Mouse (Mus musculus) ES-Bruce4 (cell line): ENCODE measurements around the gene Serping1. TPM values are rescaled to one million over a fixed set of nuclear protein-coding genes. Genes with fewer than 3 reads are reported as not detected.

Experiments used
- H3K27ac ChIP-seq: 2 replicates; pipeline ENCODE4 v1.5.1; 2012; ENCODE audit warnings: low read length, inconsistent platforms; ENCODE audit not compliant: insufficient read depth
- H3K27me3 ChIP-seq: 2 replicates; pipeline ENCODE4 v1.6.1; 2012; ENCODE audit warnings: mild to moderate bottlenecking, low read length, inconsistent platforms; ENCODE audit not compliant: control insufficient read depth, poor library complexity, insufficient read depth, severe bottlenecking
- H3K36me3 ChIP-seq: 2 replicates; pipeline ENCODE4 v1.6.1; 2012; ENCODE audit warnings: inconsistent platforms, mild to moderate bottlenecking, low read length, moderate library complexity; ENCODE audit not compliant: control insufficient read depth, poor library complexity, insufficient read depth, severe bottlenecking
- H3K4me1 ChIP-seq: one replicate; pipeline ENCODE4 v1.8.1; 2011; ENCODE audit warnings: low read length; ENCODE audit not compliant: control insufficient read depth, insufficient read depth
- H3K4me3 ChIP-seq: 2 replicates; pipeline ENCODE4 v1.5.1; 2011; ENCODE audit warnings: low read depth, mild to moderate bottlenecking, low read length
- H3K9ac ChIP-seq: 2 replicates; pipeline ENCODE4 v1.6.1; 2012; ENCODE audit warnings: low read depth, mild to moderate bottlenecking, inconsistent platforms; ENCODE audit not compliant: poor library complexity, severe bottlenecking
- H3K9me3 ChIP-seq: replicated peaks from 2 replicates; pipeline ENCODE4 v1.6.1; 2012; ENCODE audit warnings: mild to moderate bottlenecking, low read length, inconsistent platforms; ENCODE audit not compliant: control insufficient read depth, poor library complexity, insufficient read depth, severe bottlenecking
- CTCF ChIP-seq: IDR thresholded peaks from one replicate; pipeline ENCODE4 v1.8.1; 2011; ENCODE audit warnings: low read depth, low read length
- EP300 ChIP-seq: IDR thresholded peaks from 2 replicates; pipeline ENCODE4 v1.6.1; 2011; ENCODE audit warnings: low read depth, low read length; ENCODE audit not compliant: insufficient read depth
- POLR2A ChIP-seq: IDR thresholded peaks from one replicate; pipeline ENCODE4 v1.8.1; 2011; ENCODE audit warnings: low read length; ENCODE audit not compliant: insufficient read depth
- polyA plus RNA-seq: library from polyadenylated mRNA; stranded (reverse); fragments of >200 nt; gene quantifications from 2 replicates; pipeline ENCODE4 v1.2.4, GENCODE M21; 2011; ENCODE audit warnings: low read depth; ENCODE audit not compliant: missing spikeins, insufficient read depth, insufficient read length

The Serping1 gene
- polyA plus RNA-seq, 1 experiment, result 19.2 TPM

DNA sequence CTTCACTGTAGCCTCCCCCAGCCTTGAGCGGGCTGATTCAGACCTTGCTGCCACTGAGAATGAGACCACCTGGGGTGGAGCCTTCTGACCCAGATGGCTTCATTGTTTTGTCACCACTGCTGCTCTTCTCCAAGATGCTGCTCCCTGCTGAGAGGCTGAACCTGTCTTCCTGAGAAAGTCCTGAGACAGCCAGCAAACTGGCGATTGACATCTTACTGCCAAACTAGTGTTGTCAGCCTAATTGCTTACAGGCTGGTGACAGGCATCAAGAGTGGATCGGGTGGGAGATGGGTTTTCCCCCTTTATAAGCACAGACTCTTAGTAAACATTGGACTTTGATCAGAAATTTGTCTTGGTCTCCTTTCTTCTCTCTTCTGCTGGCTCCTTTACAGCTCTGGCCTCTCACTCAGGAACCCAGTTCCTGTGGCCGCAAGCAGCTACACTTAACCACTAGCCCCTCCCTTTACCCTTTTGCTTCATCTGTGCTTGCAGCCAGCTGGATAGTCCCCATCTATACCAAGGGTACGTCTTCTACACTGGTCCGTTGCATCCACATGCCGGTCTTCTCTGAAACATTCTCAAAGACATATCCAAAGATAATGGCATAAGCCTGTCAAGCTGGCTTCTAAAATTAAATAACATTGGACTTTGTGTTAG lies 18.1 kb downstream of the Serping1 start:
- Histone ChIP-seq H3K4me1 (peaks cover 3% of the 10 kb centered on the region), H3K9ac (no peak overlapping the region), H3K27me3 (no peaks in the 10 kb centered on the region), H3K9me3 (no peaks in the 10 kb centered on the region), H3K36me3 (no peaks in the 10 kb centered on the region), H3K4me3 (no peak overlapping the region), H3K27ac (no peak overlapping the region)
- TF ChIP-seq POLR2A (no peak), EP300 (0 out of 2 replicates have a peak, but pooled peaks have one; percentile 38)

- H3K27me3 ChIP-seq, result no peaks in the 10 kb centered on the region
- TF ChIP-seq POLR2A (no peak), EP300 (no peak), CTCF (no peak)
- H3K9me3 ChIP-seq, result no peaks in the 10 kb centered on the region
- H3K36me3 ChIP-seq, result no peaks in the 10 kb centered on the region
- no peak overlapping the region for H3K9ac ChIP-seq
- H3K4me3 ChIP-seq, result no peak overlapping the region
- H3K27ac ChIP-seq, result no peak overlapping the region
- H3K4me1 ChIP-seq, result peaks cover 3% of the 10 kb centered on the region
These were observed 19.0 kb downstream of the Serping1 start for GRCm38 (mm10) chr2:84756245-84756644.

DNA sequence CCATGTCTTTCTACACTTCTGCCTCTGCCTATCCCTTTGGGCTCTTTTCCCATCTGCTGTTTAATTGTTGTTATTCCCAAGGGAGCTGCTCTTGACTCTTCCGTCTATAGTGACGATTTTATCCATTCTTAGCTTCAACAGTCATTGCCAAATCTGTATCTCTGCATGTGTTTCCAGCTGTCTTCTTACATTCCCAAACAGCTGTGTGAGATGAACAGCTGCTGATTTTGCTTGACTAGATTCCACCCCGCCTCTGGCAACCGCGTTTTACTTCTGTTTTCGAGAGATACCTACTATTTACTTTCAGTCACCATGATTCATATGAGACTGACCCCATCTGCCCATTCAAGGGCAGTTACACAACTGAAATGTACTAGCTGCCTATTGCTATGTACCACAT lies 25.1 kb downstream of the Serping1 start:
- Histone ChIP-seq H3K9me3 (no peaks in the 10 kb centered on the region), H3K9ac (no peak overlapping the region), H3K4me1 (no peaks in the 10 kb centered on the region), H3K4me3 (no peak overlapping the region), H3K36me3 (no peaks in the 10 kb centered on the region), H3K27ac (no peak overlapping the region), H3K27me3 (no peaks in the 10 kb centered on the region)
- no peak for TF ChIP-seq CTCF

DNA sequence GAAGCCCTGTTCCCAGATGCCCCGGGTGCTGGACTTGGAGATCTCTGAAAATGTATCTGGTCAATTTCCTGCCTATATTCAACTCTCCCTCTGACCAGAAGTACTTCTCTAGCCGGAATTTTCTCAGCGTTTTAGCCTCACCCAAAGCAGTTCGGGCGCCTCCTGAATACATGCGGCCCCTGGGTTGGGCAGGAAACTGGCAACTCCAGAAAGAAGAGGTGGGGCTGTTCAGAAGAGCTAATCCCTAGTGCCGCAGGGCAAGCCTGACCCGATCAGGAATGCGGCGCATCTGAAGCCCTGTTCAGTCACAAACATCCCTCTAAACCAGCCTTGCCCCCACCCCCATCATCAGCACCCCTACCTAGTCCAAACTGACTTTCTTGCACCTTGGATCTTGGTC lies 31.1 kb downstream of the Serping1 start:
- H3K4me1 ChIP-seq, result no peaks in the 10 kb centered on the region
- peaks cover 4% of the 10 kb centered on the region for H3K36me3 ChIP-seq
- peak overlapping the region; percentile 92 for H3K4me3 ChIP-seq
- peak overlapping the region; percentile 94 for H3K9ac ChIP-seq
- peak overlapping the region; percentile 97 for H3K27ac ChIP-seq
- H3K9me3 ChIP-seq, result no peaks in the 10 kb centered on the region
- no peak for TF ChIP-seq CTCF
- no peak for TF ChIP-seq POLR2A
- TF ChIP-seq EP300, result peak; percentile 95
- no peaks in the 10 kb centered on the region for H3K27me3 ChIP-seq

GRCm38 (mm10) chr2:84743561-84743960 lies 31.7 kb downstream of the Serping1 start, which contains the start of gene Gm19426:
TSS of gene Gm19426 (minus strand) at chr2:84743655.
- Histone ChIP-seq H3K4me3 (peak within 1 kb of the TSS; percentile 92), H3K9ac (peak within 1 kb of the TSS; percentile 94), H3K9me3 (no peaks in the 10 kb centered on the region), H3K4me1 (no peaks in the 10 kb centered on the region), H3K36me3 (peaks cover 4% of the 10 kb centered on the region), H3K27me3 (no peaks in the 10 kb centered on the region), H3K27ac (peak within 1 kb of the TSS; percentile 97)
- peak; percentile 68 for TF ChIP-seq POLR2A
- peak; percentile 29; the same call in 1 of the 2 replicates for TF ChIP-seq EP300
- no peak for TF ChIP-seq CTCF

DNA sequence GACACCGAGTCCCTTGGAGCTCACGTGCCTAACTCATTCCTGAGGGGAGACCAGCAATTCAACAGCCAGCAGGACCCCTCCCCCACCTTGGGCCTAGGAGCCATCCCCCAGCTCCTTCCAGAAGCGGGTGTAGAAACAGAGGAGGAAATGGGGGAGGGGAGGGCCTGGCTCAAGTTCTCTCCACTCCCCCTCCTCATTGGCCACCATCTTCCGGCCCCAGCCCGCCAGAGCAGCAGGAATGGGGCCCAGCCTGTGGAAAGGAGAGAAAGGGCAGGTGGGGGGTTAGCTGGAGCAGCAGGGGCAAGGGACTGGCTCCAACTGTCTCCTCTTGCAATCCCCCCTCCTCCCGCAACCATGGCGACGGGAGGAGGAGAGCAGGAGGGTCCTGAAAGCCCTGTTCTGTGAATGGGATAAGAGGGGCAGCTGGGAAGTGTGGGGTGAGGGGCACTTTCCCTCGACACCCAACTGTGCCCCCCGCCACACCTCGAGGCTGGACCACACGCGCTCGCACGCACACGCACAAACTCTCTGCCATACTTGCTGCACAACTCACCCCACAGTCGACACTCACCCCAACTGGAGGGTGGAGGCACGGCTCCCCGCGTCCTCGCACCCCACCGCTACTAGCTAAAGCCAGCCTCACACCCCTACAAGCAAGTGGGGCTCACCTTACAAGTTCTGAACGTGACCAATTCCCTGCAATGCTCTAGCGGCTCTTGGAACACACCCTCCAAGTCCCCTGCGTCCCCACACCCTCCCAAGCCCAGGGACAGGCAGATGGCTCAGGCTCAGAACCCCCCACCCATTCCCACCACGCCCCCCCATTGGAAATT lies 32.6 kb downstream of the Serping1 start:
- Histone ChIP-seq H3K27ac (peak overlapping the region; percentile 91), H3K27me3 (no peaks in the 10 kb centered on the region), H3K4me3 (peak overlapping the region; percentile 86), H3K9me3 (no peaks in the 10 kb centered on the region), H3K36me3 (peaks cover 4% of the 10 kb centered on the region), H3K9ac (peak overlapping the region; percentile 94), H3K4me1 (no peaks in the 10 kb centered on the region)
- TF ChIP-seq POLR2A, result peak; percentile 24
- peak; percentile 91 for TF ChIP-seq EP300
- TF ChIP-seq CTCF, result no peak
